In the genomic region with DNA sequence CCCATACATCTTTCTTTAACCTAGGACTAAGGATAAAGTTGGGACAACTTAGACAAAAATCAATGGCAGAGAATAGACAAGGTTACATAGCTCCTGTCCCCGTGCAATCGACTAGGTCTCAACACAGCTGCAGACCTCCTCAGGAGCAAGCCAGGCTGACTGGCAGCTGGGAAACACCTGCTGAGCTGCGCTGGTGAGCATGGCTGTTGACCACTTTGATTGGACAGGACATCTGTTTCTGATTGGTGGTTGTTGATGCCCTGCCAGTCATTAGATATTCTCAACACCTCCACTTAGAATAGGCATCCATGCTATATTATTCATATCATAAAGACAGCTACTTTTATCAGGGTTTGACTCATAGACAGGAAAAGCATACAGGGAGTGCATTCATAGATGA, we compare ENCODE assay signal across 23 mouse cellular contexts.
DNase-seq lines count a peak whose midpoint lies in the region; ATAC-seq and TF ChIP-seq lines count a peak whose summit lies in the region.
"Had no signal": no experiment of that assay in that cellular context is flagged by ENCODE, and none has a peak within 500 bp of the region (broad histone marks: within the 10 kb centered on the region; RNA-seq: fewer than 3 reads in every experiment).

No protein-coding gene starts in this region.

- no peak for ATAC-seq in hindbrain, embryonic 11.5 days (ENCODE audit: low FRiP score)
- ATAC-seq: activated CD4-positive, CD25-positive, alpha-beta regulatory T cell, adult 4 months; CD4-positive, CD25-positive, alpha-beta regulatory T cell, adult 4 months; forebrain, embryonic 13.5 days; forebrain, embryonic 16.5 days had no signal

- no peaks in the 10 kb centered on the region for H3K27me3 ChIP-seq in hindbrain, embryonic 10.5 days (ENCODE audit: insufficient read depth, poor library complexity, severe bottlenecking)
- no peaks in the 10 kb centered on the region for H3K27me3 ChIP-seq in hindbrain, embryonic 11.5 days (ENCODE audit: control insufficient read depth, insufficient read depth, low read length)
- H3K27me3 ChIP-seq in myocyte (ENCODE audit: control insufficient read depth, insufficient read depth, insufficient read length) = no peaks in the 10 kb centered on the region
- H3K27me3 ChIP-seq: forebrain, embryonic 13.5 days; hindbrain, embryonic 12.5 days; hindbrain, embryonic 15.5 days had no signal

- no peak overlapping the region for H3K27ac ChIP-seq in hindbrain, embryonic 10.5 days
- no peak overlapping the region for H3K27ac ChIP-seq in hindbrain, embryonic 11.5 days (ENCODE audit: low read depth, low read length)
- H3K27ac ChIP-seq: forebrain, embryonic 10.5 days; forebrain, embryonic 13.5 days; gastrocnemius, adult 2 months; hindbrain, embryonic 12.5 days; hindbrain, embryonic 15.5 days had no signal

- no peaks in the 10 kb centered on the region for H3K79me2 ChIP-seq in myocyte (ENCODE audit: control insufficient read depth, insufficient read depth)

- peak; percentile 8 for DNase-seq in hindbrain, embryonic 10.5 days (ENCODE audit: low spot score)
- no peak for DNase-seq in hindbrain, embryonic 11.5 days (ENCODE audit: low spot score)
- peak; percentile 51 for DNase-seq in forelimb bud, embryonic 11.5 days (ENCODE audit: low read depth, low spot score)
- no peak for DNase-seq in heart, postnatal 4 days
- no peak for DNase-seq in kidney, adult 18-20 months
- DNase-seq: adrenal gland, adult 8-10 months; adrenal gland, postnatal 25 days; cerebellum, adult 11-12 months; cerebellum, adult 8-10 months; cerebellum, postnatal 10 days; gastrocnemius, adult 2 months; gastrocnemius, postnatal 14 days; heart, adult 11 months; kidney, adult 11 months had no signal

- peaks cover 7% of the 10 kb centered on the region for H3K4me1 ChIP-seq in hindbrain, embryonic 10.5 days (replicated peaks)
- H3K4me1 ChIP-seq in hindbrain, embryonic 11.5 days (replicated peaks; ENCODE audit: control insufficient read depth, insufficient read depth, low read length) = no peaks in the 10 kb centered on the region

- H3ac ChIP-seq in myocyte (ENCODE audit: control insufficient read depth, insufficient read length) = no peak overlapping the region

- H3K36me3 ChIP-seq in hindbrain, embryonic 10.5 days = no peaks in the 10 kb centered on the region
- H3K36me3 ChIP-seq in hindbrain, embryonic 11.5 days (ENCODE audit: control insufficient read depth, insufficient read depth, low read length) = no peaks in the 10 kb centered on the region
- no peaks in the 10 kb centered on the region for H3K36me3 ChIP-seq in myocyte (ENCODE audit: control insufficient read depth, insufficient read depth)
- H3K36me3 ChIP-seq: forebrain, embryonic 10.5 days; hindbrain, embryonic 12.5 days; hindbrain, embryonic 15.5 days had no signal

- no peak overlapping the region for H3K4me3 ChIP-seq in hindbrain, embryonic 10.5 days
- H3K4me3 ChIP-seq in hindbrain, embryonic 11.5 days (ENCODE audit: low read depth, low read length) = no peak overlapping the region
- no peak overlapping the region for H3K4me3 ChIP-seq in myocyte
- H3K4me3 ChIP-seq: forebrain, embryonic 10.5 days; forebrain, embryonic 13.5 days; gastrocnemius, adult 2 months; hindbrain, embryonic 12.5 days; hindbrain, embryonic 15.5 days had no signal

- no peak overlapping the region for H3K4me2 ChIP-seq in hindbrain, embryonic 11.5 days (replicated peaks; ENCODE audit: low read depth, low read length)
- no peak overlapping the region for H3K4me2 ChIP-seq in myocyte (ENCODE audit: low read depth)
- H3K4me2 ChIP-seq: forebrain, embryonic 13.5 days; heart, embryonic 11.5 days; hindbrain, embryonic 12.5 days; hindbrain, embryonic 15.5 days had no signal

- no peak for TF ChIP-seq POLR2A in myocyte (IDR thresholded peaks at IDR 0.05; ENCODE audit: insufficient read length, low read depth)

- WGBS in hindbrain, embryonic 10.5 days = 62% methylated on average over 3 of the region's 3 CpGs
- WGBS in hindbrain, embryonic 11.5 days = 75% methylated on average over 3 of the region's 3 CpGs

- H3K9ac ChIP-seq in hindbrain, embryonic 11.5 days (ENCODE audit: low read depth, low read length) = no peak overlapping the region
- H3K9ac ChIP-seq: forebrain, embryonic 13.5 days; hindbrain, embryonic 12.5 days; hindbrain, embryonic 15.5 days had no signal

- no peaks in the 10 kb centered on the region for H3K9me3 ChIP-seq in hindbrain, embryonic 10.5 days
- H3K9me3 ChIP-seq in hindbrain, embryonic 11.5 days (ENCODE audit: control insufficient read depth, low read length) = no peaks in the 10 kb centered on the region
- H3K9me3 ChIP-seq: forebrain, embryonic 10.5 days; forebrain, embryonic 13.5 days; hindbrain, embryonic 12.5 days; hindbrain, embryonic 15.5 days had no signal

TF ChIP-seq in myocyte, 11 proteins besides CTCF, POLR2A, EP300 and RAD21:
- TF ChIP-seq MYOG (IDR thresholded peaks at IDR 0.05; ENCODE audit: control insufficient read depth in 1 of 3, insufficient read depth in 1 of 3, insufficient read length in 2 of 3, low read depth in 2 of 3) (no peak), MYOD1 (IDR thresholded peaks at IDR 0.05; ENCODE audit: control insufficient read depth in 1 of 3, insufficient read length in 2 of 3, low read depth in 2 of 3) (peak in 2 of 3 experiments; percentile 32)

Comparison
In these comparisons a context has a peak if more than half of its experiments do, and no peak if none do; other contexts are left out.
1. DNase-seq: peak in hindbrain, embryonic 10.5 days (single experiment) and forelimb bud, embryonic 11.5 days (single experiment); none in hindbrain, embryonic 11.5 days (single experiment), heart, postnatal 4 days (single experiment) and kidney, adult 18-20 months (single experiment).